Mouse (Mus musculus): ENCODE measurements around the gene Prl2c5.
"Not testable (repeated sequence)": the region's sequence is repeated elsewhere in the genome, so short reads cannot be mapped to it uniquely, and the experiment has no call there.

DNA sequence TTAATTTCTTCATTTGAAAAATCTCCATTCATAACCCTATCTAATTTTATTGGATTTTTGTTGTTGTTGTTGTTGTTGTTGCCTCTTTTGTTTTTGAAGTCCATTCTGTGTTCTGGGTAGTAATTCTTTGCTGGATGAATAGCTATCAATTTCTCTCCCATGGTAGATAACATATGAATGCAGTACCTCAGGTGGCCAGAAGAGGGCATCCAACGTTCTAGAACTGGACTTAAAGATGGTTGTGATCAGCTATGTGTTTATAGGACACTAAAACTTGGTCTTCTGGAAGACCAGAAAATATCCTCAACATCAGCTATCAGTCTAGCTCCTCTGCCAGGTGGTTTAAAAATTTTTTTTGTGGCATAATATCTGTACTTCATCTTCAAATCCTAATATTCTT lies 54.9 kb downstream of the Prl2c5 start:
- TF ChIP-seq CTCF (IDR thresholded peaks at IDR 0.05; ENCODE audit: low read depth) = peak; percentile 68
- TF ChIP-seq EP300 (optimal IDR thresholded peaks at IDR 0.05) = not testable (repeated sequence)
